Mouse (Mus musculus): ENCODE measurements around the gene Tulp1. TPM values are rescaled to one million over a fixed set of nuclear protein-coding genes. Genes with fewer than 3 reads are reported as not detected.
"Not testable (repeated sequence)": the region's sequence is repeated elsewhere in the genome, so short reads cannot be mapped to it uniquely, and the experiment has no call there.

The Tulp1 gene
- polyA plus RNA-seq (2014; fragmentation: Nextera tagmentation; extraction: Ambion mirVana) = 2.8 and 3.3 TPM in 2 replicates

GRCm38 (mm10) chr17:28365122-28365521 lies at the start of gene Tulp1:
Gene Tulp1, minus strand, starts transcription at chr17:28365222.
- DNase-seq (ENCODE audit: low spot score) = no peak
- Histone ChIP-seq H3K9ac (ENCODE audit: low read depth, low read length) (no peak within 1 kb of the TSS), H3K4me2 (peak within 1 kb of the TSS; percentile 27), H3K4me1 (replicated peaks; ENCODE audit: control insufficient read depth, insufficient read depth, low read length) (peaks cover 20% of the 10 kb centered on the region), H3K27me3 (replicated peaks; ENCODE audit: control insufficient read depth, insufficient read depth, low read length) (peaks cover 46% of the 10 kb centered on the region), H3K9me3 (ENCODE audit: control insufficient read depth, low read length) (no peaks in the 10 kb centered on the region), H3K36me3 (ENCODE audit: control insufficient read depth, insufficient read depth, low read length) (no peaks in the 10 kb centered on the region), H3K4me3 (ENCODE audit: low read depth, low read length) (0 out of 2 replicates have a peak within 1 kb of the TSS, but pooled peaks have one; percentile 10), H3K27ac (ENCODE audit: low read depth, low read length) (no peak within 1 kb of the TSS)
- WGBS = 24% methylated on average over 8 of the region's 8 CpGs
- ATAC-seq (replicated peaks; ENCODE audit: low FRiP score) = no peak

GRCm38 (mm10) chr17:28411381-28411960 lies 46.4 kb upstream of the Tulp1 start:
- 91% methylated on average over 10 of the region's 10 CpGs for WGBS
- no peaks in the 10 kb centered on the region for H3K27me3 ChIP-seq (replicated peaks; ENCODE audit: control insufficient read depth, insufficient read depth, low read length)
- DNase-seq (ENCODE audit: low spot score) (no peak), ATAC-seq (replicated peaks; ENCODE audit: low FRiP score) (no peak)
- no peak overlapping the region for H3K9ac ChIP-seq (ENCODE audit: low read depth, low read length)
- H3K4me2 ChIP-seq = no peak overlapping the region
- H3K36me3 ChIP-seq (ENCODE audit: control insufficient read depth, insufficient read depth, low read length) = peaks cover 10% of the 10 kb centered on the region; the same call in 1 of the 2 replicates
- no peak overlapping the region for H3K27ac ChIP-seq (ENCODE audit: low read depth, low read length)
- no peak overlapping the region for H3K4me3 ChIP-seq (ENCODE audit: low read depth, low read length)
- H3K9me3 ChIP-seq (ENCODE audit: control insufficient read depth, low read length) = no peaks in the 10 kb centered on the region
- no peaks in the 10 kb centered on the region for H3K4me1 ChIP-seq (replicated peaks; ENCODE audit: control insufficient read depth, insufficient read depth, low read length)

DNA sequence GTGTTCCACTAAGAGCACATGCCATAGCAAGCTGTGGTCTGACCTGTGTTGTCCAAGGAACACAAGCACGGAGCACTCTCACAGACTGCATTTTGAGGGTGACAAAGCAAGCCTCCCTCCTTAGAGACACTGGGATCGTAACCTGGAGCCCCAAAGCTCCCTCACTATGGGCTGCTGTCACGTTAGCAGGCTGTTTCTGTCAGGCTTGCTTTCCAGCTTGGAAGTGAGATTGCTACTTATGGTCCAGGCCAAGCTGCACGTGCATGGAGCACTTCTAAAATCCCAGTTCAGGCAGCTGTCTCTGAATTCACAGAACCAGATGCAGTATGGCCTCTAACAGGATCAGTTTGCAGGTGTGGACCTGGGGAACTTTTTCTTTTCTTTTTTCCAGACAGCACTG lies 45.7 kb upstream of the Tulp1 start:
- DNase-seq (ENCODE audit: low spot score) (no peak), ATAC-seq (replicated peaks; ENCODE audit: low FRiP score) (no peak)
- Histone ChIP-seq H3K36me3 (ENCODE audit: control insufficient read depth, insufficient read depth, low read length) (peaks cover 16% of the 10 kb centered on the region; the same call in 1 of the 2 replicates), H3K4me3 (ENCODE audit: low read depth, low read length) (no peak overlapping the region), H3K27me3 (replicated peaks; ENCODE audit: control insufficient read depth, insufficient read depth, low read length) (no peaks in the 10 kb centered on the region), H3K4me2 (no peak overlapping the region), H3K27ac (ENCODE audit: low read depth, low read length) (no peak overlapping the region), H3K4me1 (replicated peaks; ENCODE audit: control insufficient read depth, insufficient read depth, low read length) (no peaks in the 10 kb centered on the region), H3K9me3 (ENCODE audit: control insufficient read depth, low read length) (no peaks in the 10 kb centered on the region), H3K9ac (ENCODE audit: low read depth, low read length) (no peak overlapping the region)
- 89% methylated on average over 4 of the region's 4 CpGs for WGBS

DNA sequence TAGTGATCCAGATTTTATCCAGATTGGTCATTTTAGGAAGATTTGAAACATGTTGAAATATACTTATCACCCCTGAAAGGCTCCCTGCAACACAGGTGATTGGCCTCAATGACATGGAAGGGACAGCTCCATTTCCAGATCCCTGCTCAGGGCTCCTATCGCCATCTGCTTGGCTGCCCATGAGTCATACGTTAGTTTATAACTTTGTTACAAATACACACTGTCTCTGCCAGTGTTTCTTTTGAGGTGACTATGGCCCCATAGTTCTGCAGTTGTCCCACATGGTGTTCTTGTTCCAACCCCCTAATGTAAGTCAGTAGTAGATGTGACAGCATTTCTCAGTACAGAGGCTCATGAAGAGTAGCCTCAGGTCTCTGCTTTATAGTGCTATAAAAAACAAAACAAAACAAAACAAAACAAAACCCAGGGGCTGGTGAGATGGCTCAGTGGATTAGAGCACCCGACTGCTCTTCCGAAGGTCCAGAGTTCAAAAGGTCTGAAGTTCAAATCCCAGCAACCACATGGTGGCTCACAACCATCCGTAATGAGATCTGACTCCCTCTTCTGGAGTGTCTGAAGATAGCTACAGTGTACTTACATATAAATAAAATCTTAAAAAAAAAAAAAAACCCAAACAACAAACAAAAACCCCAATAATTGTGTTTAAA lies 43.4 kb upstream of the Tulp1 start:
- Histone ChIP-seq H3K27me3 (replicated peaks; ENCODE audit: control insufficient read depth, insufficient read depth, low read length) (no peaks in the 10 kb centered on the region), H3K27ac (ENCODE audit: low read depth, low read length) (no peak overlapping the region), H3K4me3 (ENCODE audit: low read depth, low read length) (no peak overlapping the region), H3K4me1 (replicated peaks; ENCODE audit: control insufficient read depth, insufficient read depth, low read length) (no peaks in the 10 kb centered on the region), H3K9ac (ENCODE audit: low read depth, low read length) (no peak overlapping the region), H3K4me2 (no peak overlapping the region), H3K36me3 (ENCODE audit: control insufficient read depth, insufficient read depth, low read length) (peaks cover 23% of the 10 kb centered on the region; the same call in 1 of the 2 replicates), H3K9me3 (ENCODE audit: control insufficient read depth, low read length) (no peaks in the 10 kb centered on the region)
- DNase-seq (ENCODE audit: low spot score) (no peak), ATAC-seq (replicated peaks; ENCODE audit: low FRiP score) (no peak)
- WGBS = 81% methylated on average over 5 of the region's 5 CpGs

DNA sequence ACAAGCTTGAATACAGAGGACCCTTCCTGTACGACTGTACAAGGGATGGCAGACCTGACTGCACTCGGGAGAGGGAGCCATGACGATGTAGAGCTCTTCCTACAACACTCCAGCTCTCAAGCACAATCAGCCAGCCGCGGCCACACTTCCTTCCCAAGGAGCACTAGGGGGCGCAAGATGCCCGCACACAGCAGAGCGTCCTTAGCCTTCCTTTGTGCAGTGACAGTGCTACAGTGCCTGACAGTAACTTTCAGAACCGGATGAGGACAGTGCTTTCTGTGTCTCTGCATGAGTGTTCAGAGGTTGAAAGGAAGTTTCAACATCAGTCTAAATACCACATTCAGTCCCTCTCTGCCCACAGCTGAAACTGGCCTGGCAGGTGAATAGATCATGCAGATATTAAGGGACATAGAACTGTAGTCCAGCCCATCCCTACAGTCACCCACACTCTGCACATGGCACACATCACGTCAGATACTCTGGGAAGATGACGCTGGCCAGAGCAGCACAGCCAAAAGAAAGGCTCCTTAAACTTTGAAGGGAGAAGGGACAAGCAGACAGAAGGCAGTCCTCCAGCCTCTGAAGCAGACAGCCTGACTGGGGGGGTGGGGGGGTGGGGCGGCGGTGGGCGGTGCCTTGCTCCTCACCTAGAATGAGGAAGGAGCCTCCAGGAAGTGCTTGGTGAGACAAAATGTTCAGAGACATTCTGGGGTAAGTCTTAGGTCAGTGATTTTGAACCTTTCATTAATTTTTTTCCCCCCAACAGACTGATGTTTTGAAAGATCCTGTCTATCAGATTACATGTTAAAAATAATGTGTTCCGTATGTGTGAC lies 42.6 kb upstream of the Tulp1 start:
- no peak overlapping the region for H3K4me2 ChIP-seq
- no peak overlapping the region for H3K27ac ChIP-seq (ENCODE audit: low read depth, low read length)
- peaks cover 23% of the 10 kb centered on the region; the same call in 1 of the 2 replicates for H3K36me3 ChIP-seq (ENCODE audit: control insufficient read depth, insufficient read depth, low read length)
- H3K9me3 ChIP-seq (ENCODE audit: control insufficient read depth, low read length) = no peaks in the 10 kb centered on the region
- H3K4me1 ChIP-seq (replicated peaks; ENCODE audit: control insufficient read depth, insufficient read depth, low read length) = no peaks in the 10 kb centered on the region
- H3K4me3 ChIP-seq (ENCODE audit: low read depth, low read length) = no peak overlapping the region
- H3K9ac ChIP-seq (ENCODE audit: low read depth, low read length) = no peak overlapping the region
- DNase-seq (ENCODE audit: low spot score) (peak; percentile 66), ATAC-seq (replicated peaks; ENCODE audit: low FRiP score) (peak; percentile 26; the same call in 1 of the 2 replicates)
- 38% methylated on average over 15 of the region's 15 CpGs for WGBS
- no peaks in the 10 kb centered on the region for H3K27me3 ChIP-seq (replicated peaks; ENCODE audit: control insufficient read depth, insufficient read depth, low read length)

GRCm38 (mm10) chr17:28406471-28406870 lies 41.4 kb upstream of the Tulp1 start:
- H3K4me1 ChIP-seq (replicated peaks; ENCODE audit: control insufficient read depth, insufficient read depth, low read length) = no peaks in the 10 kb centered on the region
- no peak overlapping the region for H3K9ac ChIP-seq (ENCODE audit: low read depth, low read length)
- no peaks in the 10 kb centered on the region for H3K9me3 ChIP-seq (ENCODE audit: control insufficient read depth, low read length)
- DNase-seq (ENCODE audit: low spot score) = no peak
- no peak overlapping the region for H3K27ac ChIP-seq (ENCODE audit: low read depth, low read length)
- H3K36me3 ChIP-seq (ENCODE audit: control insufficient read depth, insufficient read depth, low read length) = peaks cover 23% of the 10 kb centered on the region; the same call in 1 of the 2 replicates
- WGBS = 80% methylated on average over 7 of the region's 7 CpGs
- no peak overlapping the region for H3K4me3 ChIP-seq (ENCODE audit: low read depth, low read length)
- no peak for ATAC-seq (replicated peaks; ENCODE audit: low FRiP score)
- no peaks in the 10 kb centered on the region for H3K27me3 ChIP-seq (replicated peaks; ENCODE audit: control insufficient read depth, insufficient read depth, low read length)
- H3K4me2 ChIP-seq = no peak overlapping the region

DNA sequence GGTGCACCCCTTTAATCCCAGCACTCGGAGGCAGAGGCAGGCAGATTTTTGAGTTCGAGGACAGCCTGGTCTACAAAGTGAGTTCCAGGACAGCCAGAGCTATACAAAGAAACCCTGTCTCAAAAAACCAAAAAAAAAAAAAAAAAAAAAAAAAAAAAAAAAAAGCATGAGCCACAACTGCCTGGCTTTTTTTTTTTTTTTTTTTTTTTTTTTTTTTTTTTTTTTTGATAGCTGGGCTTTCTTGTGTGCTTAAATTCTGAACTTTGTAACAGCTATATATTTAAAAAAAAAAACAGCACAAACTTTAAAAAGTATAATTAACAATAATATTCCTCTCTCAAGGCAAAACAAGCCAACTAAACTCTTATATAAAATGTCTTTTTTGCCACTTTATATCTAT lies 39.7 kb upstream of the Tulp1 start:
- H3K9me3 ChIP-seq (ENCODE audit: control insufficient read depth, low read length); ATAC-seq (replicated peaks; ENCODE audit: low FRiP score); H3K4me2 ChIP-seq; H3K4me3 ChIP-seq (ENCODE audit: low read depth, low read length); DNase-seq (ENCODE audit: low spot score); H3K27ac ChIP-seq (ENCODE audit: low read depth, low read length); H3K27me3 ChIP-seq (replicated peaks; ENCODE audit: control insufficient read depth, insufficient read depth, low read length); H3K9ac ChIP-seq (ENCODE audit: low read depth, low read length); H3K4me1 ChIP-seq (replicated peaks; ENCODE audit: control insufficient read depth, insufficient read depth, low read length): not testable (repeated sequence)
- peaks cover 16% of the 10 kb centered on the region; the same call in 1 of the 2 replicates for H3K36me3 ChIP-seq (ENCODE audit: control insufficient read depth, insufficient read depth, low read length)
- 91% methylated on average over 2 of the region's 2 CpGs for WGBS

DNA sequence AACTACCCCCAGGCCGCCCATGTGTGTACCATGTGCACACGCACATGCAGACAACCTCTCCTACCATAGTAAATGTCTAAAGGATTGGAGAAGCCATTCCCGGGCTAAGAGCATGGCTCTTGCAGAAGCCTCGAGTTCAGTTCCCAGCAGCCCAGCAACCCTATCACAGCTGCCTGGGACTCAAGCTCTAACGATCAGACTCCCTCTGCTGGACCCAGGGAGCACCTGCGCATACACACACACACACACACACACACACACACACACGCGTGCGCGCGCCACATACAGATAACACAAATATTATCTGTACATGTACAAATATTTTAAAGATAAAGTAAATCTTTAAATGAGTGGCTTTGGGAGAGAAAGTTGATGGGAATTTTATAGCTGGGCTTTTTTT lies 39.3 kb upstream of the Tulp1 start:
- H3K27ac ChIP-seq (ENCODE audit: low read depth, low read length) = no peak overlapping the region
- H3K4me1 ChIP-seq (replicated peaks; ENCODE audit: control insufficient read depth, insufficient read depth, low read length) = no peaks in the 10 kb centered on the region
- no peak for ATAC-seq (replicated peaks; ENCODE audit: low FRiP score)
- no peaks in the 10 kb centered on the region for H3K27me3 ChIP-seq (replicated peaks; ENCODE audit: control insufficient read depth, insufficient read depth, low read length)
- no peak overlapping the region for H3K9ac ChIP-seq (ENCODE audit: low read depth, low read length)
- peaks cover 20% of the 10 kb centered on the region for H3K36me3 ChIP-seq (ENCODE audit: control insufficient read depth, insufficient read depth, low read length)
- 96% methylated on average over 11 of the region's 11 CpGs for WGBS
- H3K4me3 ChIP-seq (ENCODE audit: low read depth, low read length) = no peak overlapping the region
- H3K4me2 ChIP-seq = no peak overlapping the region
- DNase-seq (ENCODE audit: low spot score) = no peak
- H3K9me3 ChIP-seq (ENCODE audit: control insufficient read depth, low read length) = no peaks in the 10 kb centered on the region
